Mouse (Mus musculus): ENCODE measurements around the gene Shb. TPM values are rescaled to one million over a fixed set of nuclear protein-coding genes. Genes with fewer than 3 reads are reported as not detected.

The Shb gene
- polyA plus RNA-seq, 2 experiments, result 5.0 to 8.8 TPM

DNA sequence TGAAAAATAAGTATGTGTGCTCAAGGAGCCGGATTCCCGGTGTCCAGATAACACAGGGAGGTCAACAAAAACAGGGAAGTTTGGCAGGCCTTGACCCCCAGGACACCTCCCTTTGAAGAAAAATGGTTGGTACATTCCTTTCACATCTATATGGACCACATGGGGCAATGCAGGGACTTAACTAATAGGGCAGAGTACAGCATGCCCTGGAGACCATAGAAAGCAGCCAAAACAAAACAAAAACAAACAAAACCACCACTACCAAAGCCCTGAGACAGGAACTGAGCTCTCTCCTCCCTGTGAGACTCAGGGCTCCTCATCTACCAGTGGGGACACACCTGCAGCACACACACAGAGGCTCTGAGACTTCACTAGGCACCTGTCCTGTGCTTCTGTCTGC, 18.9 kb downstream of the Shb start:
- no peak for ATAC-seq (ENCODE audit: insufficient read depth)
- TF ChIP-seq CTCF (IDR thresholded peaks at IDR 0.05; ENCODE audit: low read depth), result no peak
- no peak for TF ChIP-seq EP300 (IDR thresholded peaks at IDR 0.05; ENCODE audit: low read depth)
- Histone ChIP-seq H3K36me3 (replicated peaks; ENCODE audit: control insufficient read depth, insufficient read depth, low read depth) (no peaks in the 10 kb centered on the region), H3K4me2 (ENCODE audit: low read depth) (peak overlapping the region; percentile 37), H3K9ac (replicated peaks) (no peak overlapping the region), H3K4me1 (replicated peaks; ENCODE audit: control insufficient read depth in 2 of 2, insufficient read depth in 2 of 2, low read length in 1 of 2) (peaks cover 26 to 60% of the 10 kb centered on the region in 2 experiments), H3K4me3 (ENCODE audit: insufficient read depth in 1 of 2, low read depth in 2 of 2, low read length in 2 of 2) (no peak overlapping the region), H3K27me3 (ENCODE audit: control insufficient read depth, insufficient read depth, low read length) (no peaks in the 10 kb centered on the region), H3K9me3 (ENCODE audit: control insufficient read depth, low read length) (no peaks in the 10 kb centered on the region), H3K27ac (no peak overlapping the region; the same call in 1 of the 2 replicates)
- WGBS (ENCODE audit: insufficient replicate concordance), result 57% methylated on average over 2 of the region's 2 CpGs
- no peak for DNase-seq (ENCODE audit: low read depth in 3 of 3, low spot score in 3 of 3)

DNA sequence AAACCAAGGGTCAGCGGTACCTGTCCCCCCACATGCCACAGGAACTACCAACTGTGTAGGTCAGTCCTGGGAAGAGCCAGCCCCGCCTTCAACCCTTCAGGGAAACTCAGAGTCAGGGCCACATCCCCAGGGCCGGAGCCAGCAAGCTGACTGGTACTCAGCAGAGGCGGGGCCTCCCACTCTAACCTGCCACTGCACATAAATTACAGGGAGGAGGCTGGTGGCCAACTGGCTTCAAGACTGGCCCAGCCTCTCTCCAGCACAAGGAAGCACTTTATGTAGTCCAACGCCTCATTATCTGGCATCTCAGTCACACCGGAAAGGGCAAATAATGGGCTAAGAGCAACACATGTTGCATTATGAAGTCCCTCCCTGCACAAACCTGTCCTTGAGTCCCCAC, 22.1 kb downstream of the Shb start:
- ATAC-seq (ENCODE audit: insufficient read depth), result no peak
- Histone ChIP-seq H3K36me3 (replicated peaks; ENCODE audit: control insufficient read depth, insufficient read depth, low read depth) (no peaks in the 10 kb centered on the region; the same call in 1 of the 2 replicates), H3K4me2 (ENCODE audit: low read depth) (no peak overlapping the region), H3K27ac (no peak overlapping the region), H3K4me1 (replicated peaks; ENCODE audit: control insufficient read depth in 2 of 2, insufficient read depth in 2 of 2, low read length in 1 of 2) (peaks cover 28 to 59% of the 10 kb centered on the region in 2 experiments), H3K4me3 (ENCODE audit: insufficient read depth in 1 of 2, low read depth in 2 of 2, low read length in 2 of 2) (no peak overlapping the region), H3K9me3 (ENCODE audit: control insufficient read depth, low read length) (no peaks in the 10 kb centered on the region), H3K27me3 (ENCODE audit: control insufficient read depth, insufficient read depth, low read length) (no peaks in the 10 kb centered on the region), H3K9ac (replicated peaks) (no peak overlapping the region)
- 50% methylated on average over 6 of the region's 6 CpGs for WGBS (ENCODE audit: insufficient replicate concordance)
- TF ChIP-seq EP300 (IDR thresholded peaks at IDR 0.05; ENCODE audit: low read depth), result no peak
- TF ChIP-seq CTCF (IDR thresholded peaks at IDR 0.05; ENCODE audit: low read depth), result no peak
- no peak for DNase-seq (ENCODE audit: low read depth in 3 of 3, low spot score in 3 of 3)

DNA sequence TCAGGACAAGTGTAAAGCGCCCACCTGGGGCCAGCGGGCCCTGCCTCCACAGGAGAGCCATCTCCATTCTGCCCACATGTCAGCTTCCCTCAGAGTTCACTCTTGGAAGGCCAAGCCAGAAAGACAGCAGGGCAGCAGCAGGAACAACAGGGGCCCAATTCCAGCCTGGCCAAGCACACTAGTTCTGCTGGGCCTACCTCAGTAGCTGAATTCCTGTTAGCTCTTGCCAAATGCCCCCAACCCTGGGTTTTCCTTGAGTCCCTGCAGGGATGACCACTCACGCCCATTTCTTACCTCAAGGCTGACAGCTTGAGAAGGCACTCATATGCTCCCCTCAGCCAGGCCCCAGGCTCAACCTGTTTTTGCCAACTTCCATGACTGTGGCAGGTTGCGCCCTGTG, 22.9 kb downstream of the Shb start:
- Histone ChIP-seq H3K27me3 (ENCODE audit: control insufficient read depth, insufficient read depth, low read length) (no peaks in the 10 kb centered on the region), H3K9ac (replicated peaks) (no peak overlapping the region), H3K4me2 (ENCODE audit: low read depth) (no peak overlapping the region), H3K4me1 (replicated peaks; ENCODE audit: control insufficient read depth in 2 of 2, insufficient read depth in 2 of 2, low read length in 1 of 2) (peaks cover 21 to 51% of the 10 kb centered on the region in 2 experiments), H3K27ac (no peak overlapping the region), H3K36me3 (replicated peaks; ENCODE audit: control insufficient read depth, insufficient read depth, low read depth) (no peaks in the 10 kb centered on the region; the same call in 1 of the 2 replicates), H3K9me3 (ENCODE audit: control insufficient read depth, low read length) (no peaks in the 10 kb centered on the region), H3K4me3 (ENCODE audit: insufficient read depth in 1 of 2, low read depth in 2 of 2, low read length in 2 of 2) (no peak overlapping the region)
- 86% methylated on average over 4 of the region's 4 CpGs for WGBS (ENCODE audit: insufficient replicate concordance)
- ATAC-seq (ENCODE audit: insufficient read depth), result no peak
- TF ChIP-seq EP300 (IDR thresholded peaks at IDR 0.05; ENCODE audit: low read depth), result no peak
- no peak for TF ChIP-seq CTCF (IDR thresholded peaks at IDR 0.05; ENCODE audit: low read depth)
- no peak for DNase-seq (ENCODE audit: low read depth in 3 of 3, low spot score in 3 of 3)

DNA sequence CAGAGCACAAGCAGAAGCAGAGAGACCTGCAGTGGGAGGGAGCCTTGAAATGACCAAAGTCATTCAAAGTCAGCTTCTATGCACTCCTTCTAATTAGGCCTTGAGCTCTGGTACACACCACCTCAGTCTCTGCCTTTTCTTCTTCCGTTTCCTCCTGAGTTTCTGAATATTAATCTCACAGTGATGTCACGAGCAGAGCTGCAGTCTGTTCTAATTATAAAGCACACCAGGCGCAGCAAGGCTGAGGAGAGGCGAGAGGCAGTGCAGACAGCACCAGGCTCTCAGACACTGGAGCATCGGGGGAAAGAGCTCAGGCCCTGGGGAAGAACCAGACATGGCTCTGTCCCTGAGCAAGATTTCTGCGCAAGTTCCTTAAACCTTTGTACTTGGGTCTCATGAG, 23.8 kb downstream of the Shb start:
- DNase-seq (ENCODE audit: low read depth in 3 of 3, low spot score in 3 of 3) (no peak), ATAC-seq (ENCODE audit: insufficient read depth) (no peak)
- no peak overlapping the region for H3K27ac ChIP-seq
- no peak overlapping the region for H3K4me2 ChIP-seq (ENCODE audit: low read depth)
- H3K4me1 ChIP-seq (replicated peaks; ENCODE audit: control insufficient read depth in 2 of 2, insufficient read depth in 2 of 2, low read length in 1 of 2), result peaks cover 12 to 44% of the 10 kb centered on the region in 2 experiments
- H3K9me3 ChIP-seq (ENCODE audit: control insufficient read depth, low read length), result no peaks in the 10 kb centered on the region
- no peak for TF ChIP-seq EP300 (IDR thresholded peaks at IDR 0.05; ENCODE audit: low read depth)
- TF ChIP-seq CTCF (IDR thresholded peaks at IDR 0.05; ENCODE audit: low read depth), result no peak
- no peaks in the 10 kb centered on the region; the same call in 1 of the 2 replicates for H3K36me3 ChIP-seq (replicated peaks; ENCODE audit: control insufficient read depth, insufficient read depth, low read depth)
- no peaks in the 10 kb centered on the region for H3K27me3 ChIP-seq (ENCODE audit: control insufficient read depth, insufficient read depth, low read length)
- WGBS (ENCODE audit: insufficient replicate concordance), result 65% methylated on average over 6 of the region's 6 CpGs
- no peak overlapping the region for H3K9ac ChIP-seq (replicated peaks)
- H3K4me3 ChIP-seq (ENCODE audit: insufficient read depth in 1 of 2, low read depth in 2 of 2, low read length in 2 of 2), result no peak overlapping the region

DNA sequence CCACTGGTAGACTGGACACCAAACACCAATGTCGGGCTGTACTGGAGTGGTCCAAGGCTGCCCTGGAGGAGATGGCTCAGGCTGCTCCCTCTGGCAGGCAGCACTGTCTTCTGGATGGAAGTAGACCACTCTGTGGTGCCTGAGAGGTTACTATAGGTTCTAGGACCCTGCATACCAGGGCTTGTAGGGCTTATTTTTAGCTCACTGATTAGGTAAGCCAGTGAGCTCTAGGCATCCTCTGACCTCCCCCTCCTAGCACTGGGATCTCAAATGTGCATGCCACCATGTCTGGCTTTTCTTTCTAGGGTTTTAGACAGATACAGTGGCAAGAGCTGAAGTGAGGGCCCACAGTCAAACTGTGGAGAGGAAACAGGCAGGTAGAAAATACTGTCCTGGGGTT, 24.8 kb downstream of the Shb start:
- H3K27ac ChIP-seq, result no peak overlapping the region
- TF ChIP-seq CTCF (IDR thresholded peaks at IDR 0.05; ENCODE audit: low read depth) (no peak), EP300 (IDR thresholded peaks at IDR 0.05; ENCODE audit: low read depth) (no peak)
- H3K4me3 ChIP-seq (ENCODE audit: insufficient read depth in 1 of 2, low read depth in 2 of 2, low read length in 2 of 2), result no peak overlapping the region
- DNase-seq (ENCODE audit: low read depth in 3 of 3, low spot score in 3 of 3) (no peak), ATAC-seq (ENCODE audit: insufficient read depth) (0 out of 2 replicates have a peak, but pooled peaks have one; percentile 4)
- no peak overlapping the region for H3K9ac ChIP-seq (replicated peaks)
- H3K36me3 ChIP-seq (replicated peaks; ENCODE audit: control insufficient read depth, insufficient read depth, low read depth), result no peaks in the 10 kb centered on the region; the same call in 1 of the 2 replicates
- WGBS (ENCODE audit: insufficient replicate concordance), result 74% methylated on average over 1 of the region's 1 CpGs
- no peak overlapping the region for H3K4me2 ChIP-seq (ENCODE audit: low read depth)
- peaks cover 10 to 36% of the 10 kb centered on the region in 2 experiments for H3K4me1 ChIP-seq (replicated peaks; ENCODE audit: control insufficient read depth in 2 of 2, insufficient read depth in 2 of 2, low read length in 1 of 2)
- H3K9me3 ChIP-seq (ENCODE audit: control insufficient read depth, low read length), result no peaks in the 10 kb centered on the region
- no peaks in the 10 kb centered on the region for H3K27me3 ChIP-seq (ENCODE audit: control insufficient read depth, insufficient read depth, low read length)
